Mouse (Mus musculus) Patski (cell line): ENCODE measurements around the gene Car9. TPM values are rescaled to one million over a fixed set of nuclear protein-coding genes. Genes with fewer than 3 reads are reported as not detected.

ENCODE experiments used
- ATAC-seq: fragments of 100-300 bp; one replicate; pipeline ENCODE4 v1.8.0; 2021
- CTCF ChIA-PET: fragments of 350-600 bp; sonication (Branson Sonifier 250); formaldehyde crosslinking; loops from one replicate; lab custom pipeline; 2022; ENCODE audit warnings: inconsistent platforms; lab: Charles Lee
- POLR2A ChIA-PET: fragments of 350-600 bp; sonication (Branson Sonifier 250); formaldehyde crosslinking; loops from one replicate; lab custom pipeline; 2022; ENCODE audit warnings: antibody characterized with exemption, inconsistent platforms; lab: Charles Lee
- DNase-seq: peaks from one replicate; pipeline ENCODE4 v3.0.0-alpha.2; 2011; ENCODE audit warnings: low read depth, low spot score
- H3K27me3 ChIP-seq: fragments of 371-371 bp; one replicate; pipeline ENCODE4 v1.5.1; 2021
- CTCF ChIP-seq: fragments of 100-300 bp; IDR thresholded peaks from one replicate; pipeline ENCODE4 v1.5.1; 2021
- in situ Hi-C: fragments of 300-500 bp; cut with MboI; formaldehyde crosslinking; loops from 3 replicates; pipeline ENCODE4 v1.11.1; 2018; ENCODE audit warnings: low pct_unique_long_range_greater_than_20kb, mixed read lengths
- polyA plus RNA-seq: library from polyadenylated mRNA; unstranded; gene quantifications from one replicate; pipeline ENCODE4 v1.2.3, GENCODE M21; 2021

Car9 gene
- polyA plus RNA-seq, 1 experiment from 2014 or later: not detected

- no peaks in the 10 kb centered on the region for H3K27me3 ChIP-seq
- no peak for TF ChIP-seq CTCF
- ATAC-seq (no peak), DNase-seq (no peak)
- POLR2A ChIA-PET: no interaction called here
- CTCF ChIA-PET: no interaction called here
- in situ Hi-C loops: no loop called here
Measured at GRCm38 (mm10) chr4:43504269-43504668, 2.5 kb upstream of the Car9 start.

GRCm38 (mm10) chr4:43506074-43506473 is 692 bp upstream of the Car9 start:
- TF ChIP-seq CTCF: no peak
- POLR2A ChIA-PET: interaction anchor here (1.7 kb wide), 1 partner anchor 12 kb away, joined by 3 read pairs; no protein-coding TSS in a partner anchor
- in situ Hi-C loops: no loop called here
- CTCF ChIA-PET: no interaction called here
- DNase-seq (no peak), ATAC-seq (no peak)
- no peaks in the 10 kb centered on the region for H3K27me3 ChIP-seq

- no peak for ATAC-seq
- no peak for DNase-seq
- POLR2A ChIA-PET: no interaction called here
- TF ChIP-seq CTCF: no peak
- no peaks in the 10 kb centered on the region for H3K27me3 ChIP-seq
- CTCF ChIA-PET: interaction anchor here (1.6 kb wide), 1 partner anchor 9 kb away, joined by 4 read pairs; the partner anchor contains the start of gene Arhgef39
- in situ Hi-C loops: no loop called here
Measured at GRCm38 (mm10) chr4:43507938-43508665, 1.3 kb downstream of the Car9 start.

- no peak for TF ChIP-seq CTCF
- ChIA-PET CTCF (no interaction called here), POLR2A (no interaction called here)
- ATAC-seq: no peak
- in situ Hi-C loops: no loop called here
- no peak for DNase-seq
- H3K27me3 ChIP-seq: no peaks in the 10 kb centered on the region
Measured at GRCm38 (mm10) chr4:43508666-43508997, 1.9 kb downstream of the Car9 start.

- POLR2A ChIA-PET: no interaction called here
- DNase-seq (no peak), ATAC-seq (no peak)
- no peak for TF ChIP-seq CTCF
- CTCF ChIA-PET: no interaction called here
- in situ Hi-C loops: no loop called here
- no peaks in the 10 kb centered on the region for H3K27me3 ChIP-seq
Measured at GRCm38 (mm10) chr4:43509109-43509508, 2.3 kb downstream of the Car9 start.

- no peaks in the 10 kb centered on the region for H3K27me3 ChIP-seq
- ATAC-seq (no peak), DNase-seq (no peak)
- in situ Hi-C loops: no loop called here
- no peak for TF ChIP-seq CTCF
- ChIA-PET CTCF (interaction anchor here (2.0 kb wide), 1 partner anchor 19 kb away, joined by 5 read pairs; no protein-coding TSS in a partner anchor), POLR2A (no interaction called here)
Measured at GRCm38 (mm10) chr4:43511675-43512454, 5.1 kb downstream of the Car9 start.

GRCm38 (mm10) chr4:43512653-43513052 is 5.9 kb downstream of the Car9 start:
- no peaks in the 10 kb centered on the region for H3K27me3 ChIP-seq
- no peak for TF ChIP-seq CTCF
- DNase-seq (no peak), ATAC-seq (no peak)
- ChIA-PET POLR2A (no interaction called here), CTCF (interaction anchor here (2.0 kb wide), 1 partner anchor 18 kb away, joined by 5 read pairs; no protein-coding TSS in a partner anchor)
- in situ Hi-C loops: no loop called here

- no peak for TF ChIP-seq CTCF
- DNase-seq (no peak), ATAC-seq (no peak)
- H3K27me3 ChIP-seq: no peaks in the 10 kb centered on the region
- ChIA-PET CTCF (interaction anchor here (2.0 kb wide), 1 partner anchor 18 kb away, joined by 5 read pairs; no protein-coding TSS in a partner anchor), POLR2A (no interaction called here)
- in situ Hi-C loops: no loop called here
Measured at GRCm38 (mm10) chr4:43513300-43513699, 6.5 kb downstream of the Car9 start.

GRCm38 (mm10) chr4:43513791-43514190 is 7.0 kb downstream of the Car9 start:
- ChIA-PET POLR2A (no interaction called here), CTCF (no interaction called here)
- TF ChIP-seq CTCF: no peak
- in situ Hi-C loops: no loop called here
- ATAC-seq (no peak), DNase-seq (no peak)
- no peaks in the 10 kb centered on the region for H3K27me3 ChIP-seq

GRCm38 (mm10) chr4:43515764-43516708 is 9.3 kb downstream of the Car9 start:
- H3K27me3 ChIP-seq: no peaks in the 10 kb centered on the region
- DNase-seq: no peak
- no peak for ATAC-seq
- CTCF ChIA-PET: interaction anchor here (1.0 kb wide), 1 partner anchor 14 kb away, joined by 3 read pairs; no protein-coding TSS in a partner anchor
- POLR2A ChIA-PET: no interaction called here
- in situ Hi-C loops: no loop called here
- TF ChIP-seq CTCF: no peak
